Mouse (Mus musculus) embryo, embryonic 9.5 days (tissue): ENCODE measurements around the gene Olfr736.

Experiments
- DNase-seq: peaks from one replicate; pipeline ENCODE4 v3.0.0-alpha.2; 2017; ENCODE audit errors: extremely low spot score

Olfr736 gene

DNA sequence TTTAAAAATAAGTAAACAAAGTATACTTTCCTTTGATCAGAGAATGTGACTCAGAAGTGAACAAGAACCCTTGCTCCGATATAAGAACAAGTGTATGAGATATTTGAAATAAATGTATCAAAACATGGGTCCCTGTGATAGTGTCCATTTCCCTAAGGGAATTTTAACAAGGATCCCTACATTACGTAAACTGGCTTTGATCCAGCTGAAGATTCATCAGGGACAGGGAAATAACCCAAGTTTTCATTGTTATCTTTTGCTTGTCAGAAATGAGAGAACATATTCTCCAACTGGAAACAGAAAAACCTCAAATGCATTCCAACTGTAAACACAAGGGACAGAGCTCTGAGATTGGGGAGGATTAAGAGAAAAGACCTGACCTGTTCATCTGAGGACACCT lies at the start of gene Olfr736:
Gene Olfr736 (plus strand): TSS at position 301 of the 400 bp plus-strand sequence.
- DNase-seq: no peak

DNA sequence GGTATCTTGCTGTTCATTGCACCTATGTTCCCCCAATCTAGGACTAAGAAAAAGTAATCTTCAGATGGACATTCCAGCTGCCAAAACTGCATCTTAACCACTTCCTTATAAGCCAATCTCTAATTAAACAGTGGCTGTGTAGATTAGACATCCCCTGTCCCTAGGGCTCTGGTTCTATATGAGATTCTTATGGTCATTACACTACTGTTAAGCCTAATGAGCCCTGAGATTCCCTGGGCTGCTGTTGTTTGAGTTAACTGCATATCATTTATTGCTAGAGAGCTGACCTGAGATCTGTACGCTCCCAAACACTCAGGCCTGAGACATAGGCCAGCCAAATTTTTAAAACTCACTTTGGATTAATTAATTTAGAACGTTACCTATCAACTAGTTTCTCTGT lies 32.2 kb upstream of the Olfr736 start, which contains the start of gene Olfr735:
Gene Olfr735 (minus strand): TSS at position 77 of the 400 bp plus-strand sequence.
- DNase-seq: no peak

DNA sequence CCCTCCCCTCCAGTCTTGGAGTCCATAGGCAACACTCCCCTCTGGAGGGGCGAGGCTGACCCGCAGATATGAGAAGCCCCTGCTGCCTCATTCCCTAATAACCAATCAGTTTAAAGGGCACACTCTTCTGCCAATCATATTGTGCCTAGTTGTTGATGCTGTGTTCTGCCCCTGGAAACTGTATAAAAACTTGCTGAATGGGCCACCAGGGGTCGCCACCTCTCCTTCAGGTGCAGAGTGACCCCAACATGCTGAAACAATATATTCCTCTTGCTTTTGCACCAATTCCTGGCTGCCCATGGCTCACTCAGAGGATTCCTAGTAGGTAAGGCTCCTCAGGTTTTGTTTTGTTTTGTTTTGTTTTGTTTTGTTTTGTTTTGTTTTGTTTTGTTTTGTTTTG lies 28.5 kb upstream of the Olfr736 start:
- DNase-seq: peak; percentile 8

DNA sequence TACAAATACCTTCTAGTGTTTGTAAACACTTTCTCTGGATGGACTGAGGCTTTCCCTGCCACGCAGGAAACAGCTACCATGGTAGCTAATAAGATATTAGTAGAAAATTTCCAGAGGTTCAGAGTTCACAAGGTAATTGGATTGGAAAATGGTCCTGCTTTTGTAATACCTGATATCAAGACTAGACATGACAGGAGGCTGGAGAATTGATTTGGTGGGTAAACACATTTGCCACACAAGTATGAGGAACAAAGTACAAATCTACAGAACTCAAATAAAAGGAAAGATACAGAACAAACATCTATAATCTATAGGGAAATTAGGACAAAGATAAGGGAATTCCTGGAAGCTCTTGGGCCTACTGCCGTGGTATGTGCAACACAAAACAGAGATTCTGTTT lies 24.2 kb upstream of the Olfr736 start:
- DNase-seq: no peak

DNA sequence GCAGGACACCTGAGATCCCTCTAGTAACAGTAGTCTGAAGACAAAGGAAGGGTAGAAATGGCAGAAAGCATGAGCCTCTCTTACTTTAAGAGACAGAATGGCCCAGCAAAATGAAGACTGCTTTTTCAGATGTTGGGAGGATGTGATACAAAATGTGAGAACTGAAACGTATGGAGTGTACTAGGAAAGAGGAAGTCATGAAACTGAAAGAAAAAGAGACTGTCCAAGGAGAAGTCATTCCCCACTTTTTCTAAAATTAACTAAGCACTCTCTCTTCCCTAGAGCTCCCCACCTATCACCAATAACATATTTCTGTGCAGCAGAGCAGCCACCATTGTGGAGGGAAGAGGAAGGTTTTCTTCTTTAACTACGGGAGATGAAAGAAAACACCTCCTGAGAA lies 23.4 kb upstream of the Olfr736 start, which contains the start of gene Tlr11:
Gene Tlr11 (plus strand): TSS at position 322 of the 400 bp plus-strand sequence.
- no peak for DNase-seq

DNA sequence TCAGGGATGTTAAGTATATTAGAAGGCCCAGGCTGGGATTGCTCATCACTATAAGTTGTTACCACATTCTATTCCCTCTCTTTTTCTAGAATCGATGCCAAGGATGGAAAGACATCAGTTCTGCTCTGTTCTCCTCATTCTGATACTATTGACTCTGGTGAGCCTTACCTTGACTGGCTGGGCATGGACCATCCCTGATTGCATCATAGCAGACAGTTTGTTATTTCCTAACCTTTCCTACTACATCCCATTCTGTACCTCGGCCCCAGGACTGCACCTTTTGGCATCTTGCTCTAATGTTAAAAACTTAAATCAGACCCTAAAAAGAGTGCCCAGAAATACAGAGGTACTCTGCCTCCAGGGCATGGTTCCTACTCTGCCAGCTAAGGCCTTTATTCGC lies 20.5 kb upstream of the Olfr736 start:
- DNase-seq: no peak

DNA sequence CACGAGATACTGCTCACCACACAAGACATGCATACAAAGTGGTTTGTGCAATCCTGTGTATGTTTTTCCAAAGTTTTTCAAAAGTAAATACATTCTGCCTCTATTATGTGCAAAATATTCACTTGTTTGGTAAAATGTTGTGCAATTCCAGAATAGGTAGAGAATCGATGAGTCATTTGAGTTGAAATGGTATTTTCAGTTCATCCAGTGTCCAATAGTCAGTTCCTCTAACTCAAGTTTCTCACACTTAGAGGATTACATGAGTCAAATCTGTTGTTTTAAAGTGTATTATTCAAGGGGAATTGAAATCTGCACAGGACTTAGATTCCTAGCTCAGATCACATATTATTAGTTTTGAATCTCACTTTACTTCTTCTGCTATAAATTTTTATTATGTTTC lies 17.4 kb upstream of the Olfr736 start:
- no peak for DNase-seq

DNA sequence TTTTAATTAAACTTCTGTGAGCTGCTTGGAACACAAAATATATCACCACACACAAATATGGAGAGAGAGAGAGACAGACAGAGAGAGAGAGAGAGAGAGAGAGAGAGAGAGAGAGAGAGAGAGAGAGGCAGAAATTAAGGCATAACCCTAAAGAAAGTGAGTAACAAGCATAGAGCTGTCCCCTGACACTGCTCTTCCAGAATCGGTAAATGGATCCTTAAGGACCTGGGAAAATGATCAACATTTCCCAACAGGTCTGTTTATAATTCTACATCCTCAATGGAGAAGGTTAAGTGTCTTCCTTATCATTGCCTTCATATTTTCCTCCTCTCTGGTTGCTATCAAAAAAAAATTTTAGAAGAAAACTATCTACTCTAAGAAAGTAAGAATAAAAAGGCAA lies 26.3 kb downstream of the Olfr736 start, which contains the start of gene Olfr738:
Gene Olfr738 (plus strand): TSS at position 301 of the 400 bp plus-strand sequence.
- DNase-seq: no peak

GRCm38 (mm10) chr14:50418326-50418725 lies 37.4 kb downstream of the Olfr736 start, which contains the start of gene Olfr739:
Gene Olfr739, plus strand, starts transcription at chr14:50418626.
- no peak for DNase-seq
